Mouse (Mus musculus) MEL (cell line): Measurements from ENCODE around the gene Lsm14a. TPM values are rescaled to one million over a fixed set of nuclear protein-coding genes. Genes with fewer than 3 reads are reported as not detected.

ENCODE experiments used
- DNase-seq: peaks from one replicate; pipeline ENCODE4 v3.0.0; 2011; ENCODE audit warnings: low read depth, low spot score
- H3K27ac ChIP-seq: 2 replicates; pipeline ENCODE4 v1.5.1; 2012; ENCODE audit warnings: low read depth, mild to moderate bottlenecking, control low read depth, low read length, moderate library complexity; ENCODE audit not compliant: control insufficient read depth
- H3K27me3 ChIP-seq, 2 experiments: fragments of 150-350 bp in 1 of 2; sonication (generic) in 1 of 2; 2 replicates each; pipeline ENCODE4 v1.6.1; 2012; ENCODE audit warnings: low read length in 2 of 2, mild to moderate bottlenecking in 2 of 2, improper control_type of control experiment in 1 of 2, moderate library complexity in 1 of 2; ENCODE audit not compliant: insufficient read depth in 2 of 2, control insufficient read depth in 1 of 2
- H3K36me3 ChIP-seq, 2 experiments: 2 replicates each; pipeline ENCODE4 v1.6.1; 2012 to 2014; ENCODE audit warnings: low read length in 2 of 2, improper control_type of control experiment in 1 of 2, inconsistent platforms in 1 of 2, mild to moderate bottlenecking in 1 of 2; ENCODE audit not compliant: insufficient read depth in 2 of 2, control insufficient read depth in 1 of 2
- H3K4me1 ChIP-seq, 2 experiments: fragments of 150-350 bp in 1 of 2; sonication (generic) in 1 of 2; 2 replicates each; pipeline ENCODE4 v1.6.1; 2012; ENCODE audit warnings: low read length in 2 of 2, improper control_type of control experiment in 1 of 2, mild to moderate bottlenecking in 1 of 2; ENCODE audit not compliant: insufficient read depth in 2 of 2, control insufficient read depth in 1 of 2
- H3K4me3 ChIP-seq, 2 experiments: fragments of 150-350 bp in 1 of 2; sonication (generic) in 1 of 2; 2 replicates each; pipeline ENCODE4 v1.5.1; 2012; ENCODE audit warnings: low read depth in 2 of 2, low read length in 2 of 2, mild to moderate bottlenecking in 2 of 2, moderate library complexity in 2 of 2, control low read depth in 1 of 2, improper control_type of control experiment in 1 of 2; ENCODE audit not compliant: control insufficient read depth in 1 of 2, insufficient read depth in 1 of 2
- H3K79me2 ChIP-seq: 2 replicates; pipeline ENCODE4 v1.6.1; 2012; ENCODE audit warnings: mild to moderate bottlenecking, low read length, moderate library complexity; ENCODE audit not compliant: control insufficient read depth, poor library complexity, insufficient read depth
- H3K9ac ChIP-seq: 2 replicates; pipeline ENCODE4 v1.6.1; 2012; ENCODE audit warnings: low read depth, mild to moderate bottlenecking, control low read depth, low read length, moderate library complexity; ENCODE audit not compliant: control insufficient read depth, poor library complexity, severe bottlenecking
- H3K9me3 ChIP-seq: fragments of 150-350 bp; sonication (generic); replicated peaks from 2 replicates; pipeline ENCODE4 v1.6.1; 2012; ENCODE audit warnings: mild to moderate bottlenecking, low read length, improper control_type of control experiment, moderate library complexity; ENCODE audit not compliant: insufficient read depth
- CTCF ChIP-seq, 3 experiments: IDR thresholded peaks in 2 of 3; conservative IDR thresholded peaks in 1 of 3; 2 replicates each; pipeline ENCODE4 v1.5.1; 2011 to 2012; ENCODE audit warnings: low read length in 3 of 3, low read depth in 2 of 3, mild to moderate bottlenecking in 2 of 3, improper control_type of control experiment in 1 of 3, inconsistent platforms in 1 of 3, mixed read lengths in 1 of 3, moderate library complexity in 1 of 3; ENCODE audit not compliant: control insufficient read depth in 1 of 3, insufficient read depth in 1 of 3, poor library complexity in 1 of 3, severe bottlenecking in 1 of 3
- E2F4 ChIP-seq: IDR thresholded peaks from 2 replicates; pipeline ENCODE4 v1.6.1; 2011; ENCODE audit warnings: low read depth, low read length, improper control_type of control experiment, borderline replicate concordance
- GATA1 ChIP-seq: IDR thresholded peaks from 2 replicates; pipeline ENCODE4 v1.6.1; 2011; ENCODE audit warnings: low read depth, low read length, improper control_type of control experiment
- HCFC1 ChIP-seq: IDR thresholded peaks from 2 replicates; pipeline ENCODE4 v1.6.1; 2012; ENCODE audit warnings: low read depth, mild to moderate bottlenecking, inconsistent platforms, low read length, improper control_type of control experiment, moderate library complexity
- MAFK ChIP-seq: IDR thresholded peaks from 2 replicates; pipeline ENCODE4 v1.6.1; 2011; ENCODE audit warnings: low read depth, mild to moderate bottlenecking, low read length, improper control_type of control experiment, borderline replicate concordance
- MAX ChIP-seq: IDR thresholded peaks from 2 replicates; pipeline ENCODE4 v1.6.1; 2011; ENCODE audit warnings: low read length, improper control_type of control experiment
- MEF2A ChIP-seq: IDR thresholded peaks from 2 replicates; pipeline ENCODE4 v1.6.1; 2014; ENCODE audit warnings: low read depth, mild to moderate bottlenecking, inconsistent platforms, low read length, improper control_type of control experiment; ENCODE audit not compliant: poor library complexity, insufficient replicate concordance, severe bottlenecking; ENCODE audit errors: extremely low read depth
- NRF1 ChIP-seq: IDR thresholded peaks from 2 replicates; pipeline ENCODE4 v1.6.1; 2014; ENCODE audit warnings: low read depth, mild to moderate bottlenecking, inconsistent platforms, low read length, improper control_type of control experiment, moderate library complexity; ENCODE audit not compliant: poor library complexity, insufficient read depth, severe bottlenecking
- RAD21 ChIP-seq: IDR thresholded peaks from 2 replicates; pipeline ENCODE4 v1.6.1; 2011; ENCODE audit warnings: mild to moderate bottlenecking, low read depth, low read length, improper control_type of control experiment
- SIN3A ChIP-seq: IDR thresholded peaks from 2 replicates; pipeline ENCODE4 v1.6.1; 2012; ENCODE audit warnings: low read length, improper control_type of control experiment, inconsistent platforms
- SMC3 ChIP-seq: IDR thresholded peaks from 2 replicates; pipeline ENCODE4 v1.6.1; 2011; ENCODE audit warnings: low read depth, low read length, improper control_type of control experiment
- UBTF ChIP-seq: IDR thresholded peaks from 2 replicates; pipeline ENCODE4 v1.6.1; 2012; ENCODE audit warnings: low read depth, mild to moderate bottlenecking, inconsistent platforms, low read length, improper control_type of control experiment, moderate library complexity, borderline replicate concordance; ENCODE audit not compliant: insufficient read depth
- USF1 ChIP-seq: IDR thresholded peaks from 2 replicates; pipeline ENCODE4 v1.6.1; 2014; ENCODE audit warnings: low read depth, mild to moderate bottlenecking, inconsistent platforms, low read length, improper control_type of control experiment, moderate library complexity
- USF2 ChIP-seq, 2 experiments: IDR thresholded peaks; 2 replicates each; pipeline ENCODE4 v1.6.1; 2011 to 2012; ENCODE audit warnings: improper control_type of control experiment in 2 of 2, low read length in 2 of 2, borderline replicate concordance in 1 of 2, inconsistent platforms in 1 of 2, low read depth in 1 of 2, mild to moderate bottlenecking in 1 of 2; ENCODE audit not compliant: insufficient read depth in 1 of 2
- ZC3H11A ChIP-seq: IDR thresholded peaks from 2 replicates; pipeline ENCODE4 v1.6.1; 2012; ENCODE audit warnings: low read depth, mild to moderate bottlenecking, inconsistent platforms, low read length, improper control_type of control experiment
- ZNF384 ChIP-seq: IDR thresholded peaks from 2 replicates; pipeline ENCODE4 v1.6.1; 2012; ENCODE audit warnings: low read depth, mild to moderate bottlenecking, inconsistent platforms, low read length, improper control_type of control experiment
- polyA plus RNA-seq, 2 experiments: library from polyadenylated mRNA; stranded (reverse) in 1 of 2; unstranded in 1 of 2; fragments of >175 nt in 1 of 2; fragments of >200 nt in 1 of 2; gene quantifications; 2 replicates each; pipeline versions ENCODE4 v1.2.1 to v1.2.4; 2012; ENCODE audit warnings: low replicate concordance in 2 of 2, low read depth in 1 of 2; ENCODE audit not compliant: insufficient read length in 2 of 2, insufficient read depth in 1 of 2, missing spikeins in 1 of 2
- total RNA-seq: library from RNA; depleted of rRNA; stranded (reverse); fragments of 300-350 nt; gene quantifications from 2 replicates; pipeline ENCODE4 v1.2.3, GENCODE M21; 2012

The Lsm14a gene
- total and polyA plus RNA-seq, 3 experiments = 66.4 to 371 (median 233) TPM

DNA sequence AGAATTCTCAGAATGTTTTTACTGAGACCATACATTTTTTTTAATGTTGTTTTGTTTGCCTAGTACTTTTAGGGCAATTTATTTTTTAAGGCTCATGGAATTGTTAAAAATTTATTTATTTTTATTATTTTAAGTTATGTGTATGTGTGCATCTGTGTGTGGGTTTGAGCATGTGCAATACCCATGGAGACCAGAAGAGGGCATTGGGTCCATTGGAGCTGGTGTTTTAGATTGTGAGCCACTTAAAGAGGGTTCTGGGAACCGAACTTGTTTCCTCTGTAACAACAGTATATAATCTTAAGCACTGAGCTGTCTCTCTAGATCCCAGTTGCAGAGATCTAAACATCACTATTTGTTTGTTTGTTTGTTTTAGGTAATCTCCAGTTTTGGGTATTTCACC, 40.5 kb upstream of the Lsm14a start:
- no peaks in the 10 kb centered on the region for H3K9me3 ChIP-seq
- H3K9ac ChIP-seq = no peak overlapping the region
- no peak overlapping the region for H3K27ac ChIP-seq
- H3K36me3 ChIP-seq = no peaks in the 10 kb centered on the region
- no peaks in the 10 kb centered on the region for H3K4me1 ChIP-seq
- no peak for TF ChIP-seq USF2 (IDR thresholded peaks at IDR 0.05; ENCODE audit: borderline replicate concordance in 1 of 2, insufficient read depth in 1 of 2, low read depth in 1 of 2, low read length in 2 of 2)
- no peak for TF ChIP-seq HCFC1
- no peak for TF ChIP-seq UBTF
- no peak for TF ChIP-seq MAFK
- no peak for TF ChIP-seq MAX
- H3K27me3 ChIP-seq = no peaks in the 10 kb centered on the region
- H3K4me3 ChIP-seq = no peak overlapping the region
- no peaks in the 10 kb centered on the region for H3K79me2 ChIP-seq
- DNase-seq = no peak

- DNase-seq = peak; percentile 17
- Histone ChIP-seq H3K4me3 (no peak overlapping the region), H3K27ac (no peak overlapping the region), H3K9me3 (no peaks in the 10 kb centered on the region), H3K9ac (no peak overlapping the region), H3K4me1 (no peaks in the 10 kb centered on the region), H3K36me3 (no peaks in the 10 kb centered on the region), H3K27me3 (no peaks in the 10 kb centered on the region), H3K79me2 (no peaks in the 10 kb centered on the region)
- TF ChIP-seq ZNF384 (no peak), MEF2A (no peak), E2F4 (no peak), CTCF (IDR thresholded peaks at IDR 0.05 in 2 of 3, conservative IDR thresholded peaks at IDR 0.05 in 1 of 3; ENCODE audit: control insufficient read depth in 1 of 3, insufficient read depth in 1 of 3, low read depth in 2 of 3, low read length in 3 of 3, poor library complexity in 1 of 3, severe bottlenecking in 1 of 3) (no peak), SIN3A (no peak), HCFC1 (no peak), GATA1 (no peak)
Measured at GRCm38 (mm10) chr7:34421201-34421600, 28.1 kb upstream of the Lsm14a start.

GRCm38 (mm10) chr7:34407492-34407891, 14.4 kb upstream of the Lsm14a start:
- Histone ChIP-seq H3K4me1 (no peaks in the 10 kb centered on the region), H3K9me3 (no peaks in the 10 kb centered on the region), H3K36me3 (no peaks in the 10 kb centered on the region), H3K4me3 (no peak overlapping the region), H3K9ac (no peak overlapping the region), H3K27ac (no peak overlapping the region), H3K79me2 (no peaks in the 10 kb centered on the region), H3K27me3 (no peaks in the 10 kb centered on the region; a peak in 1 of 4 replicates)
- TF ChIP-seq ZC3H11A (peak; percentile 59), RAD21 (peak; percentile 94), USF1 (no peak), CTCF (IDR thresholded peaks at IDR 0.05 in 2 of 3, conservative IDR thresholded peaks at IDR 0.05 in 1 of 3; ENCODE audit: control insufficient read depth in 1 of 3, insufficient read depth in 1 of 3, low read depth in 2 of 3, low read length in 3 of 3, poor library complexity in 1 of 3, severe bottlenecking in 1 of 3) (peak; percentile 73 to 96 (median 89)), SMC3 (peak; percentile 78), NRF1 (no peak)
- DNase-seq = peak; percentile 78
